Mouse (Mus musculus) hindbrain, embryonic 10.5 days (tissue): ENCODE measurements around the gene Metap1. TPM values are rescaled to one million over a fixed set of nuclear protein-coding genes. Genes with fewer than 3 reads are reported as not detected.

Experiments used
- DNase-seq: peaks from one replicate; pipeline ENCODE4 v3.0.0-alpha.2; 2017; ENCODE audit warnings: low spot score
- H3K27ac ChIP-seq: fragments of 300-500 bp; sonication (generic); 2 replicates; pipeline ENCODE4 v1.5.1; 2016; ENCODE audit warnings: mild to moderate bottlenecking, moderate library complexity
- H3K27me3 ChIP-seq: fragments of 300-500 bp; sonication (generic); 2 replicates; pipeline ENCODE4 v1.6.1; 2016; ENCODE audit warnings: mild to moderate bottlenecking; ENCODE audit not compliant: poor library complexity, insufficient read depth, severe bottlenecking
- H3K36me3 ChIP-seq: fragments of 300-500 bp; sonication (generic); 2 replicates; pipeline ENCODE4 v1.6.1; 2016; ENCODE audit warnings: mild to moderate bottlenecking, moderate library complexity
- H3K4me1 ChIP-seq: fragments of 300-500 bp; sonication (generic); replicated peaks from 2 replicates; pipeline ENCODE4 v1.6.1; 2016; ENCODE audit warnings: mild to moderate bottlenecking
- H3K4me3 ChIP-seq: fragments of 300-500 bp; sonication (generic); 2 replicates; pipeline ENCODE4 v1.5.1; 2016; ENCODE audit warnings: mild to moderate bottlenecking, moderate library complexity
- H3K9me3 ChIP-seq: fragments of 300-500 bp; sonication (generic); 2 replicates; pipeline ENCODE4 v1.6.1; 2016; ENCODE audit warnings: mild to moderate bottlenecking, moderate library complexity
- WGBS: fragments of 180-500 bp; shearing (Covaris S2); methylation state at CpG from one replicate; pipeline ENCODE4 v1.1.7; 2016; 5-methylcytosine and 5-hydroxymethylcytosine counted together
- polyA plus RNA-seq: library from polyadenylated mRNA; unstranded; fragments of >200 nt; fragmentation: Nextera tagmentation; extraction: Ambion mirVana; gene quantifications from 2 replicates; pipeline ENCODE4 v1.2.1, GENCODE M21; 2016

Metap1 gene
- polyA plus RNA-seq, 1 experiment from 2014 or later = 51.3 TPM

DNA sequence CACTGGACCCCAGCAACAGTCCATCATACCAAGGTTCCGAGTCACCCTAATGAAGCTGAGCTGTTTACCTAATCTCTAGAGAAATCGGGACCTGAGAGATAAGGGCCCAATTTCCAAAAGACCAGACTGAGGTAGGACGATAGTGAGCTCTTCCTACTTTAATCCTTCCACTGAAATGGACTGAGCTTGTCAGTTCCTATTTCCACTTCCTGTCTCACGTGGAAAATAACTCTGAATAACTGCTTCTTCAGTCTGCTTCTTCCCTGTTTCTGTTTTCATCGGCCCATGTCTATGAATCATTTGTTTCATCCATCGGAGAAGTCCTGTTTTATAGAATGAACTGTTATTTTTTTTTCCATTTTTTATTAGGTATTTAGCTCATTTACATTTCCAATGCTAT lies 29.9 kb upstream of the Metap1 start:
- Histone ChIP-seq H3K27ac (no peak overlapping the region), H3K27me3 (no peaks in the 10 kb centered on the region), H3K4me3 (no peak overlapping the region), H3K9me3 (no peaks in the 10 kb centered on the region), H3K36me3 (no peaks in the 10 kb centered on the region), H3K4me1 (peaks cover 22% of the 10 kb centered on the region)
- no peak for DNase-seq
- 91% methylated on average over 6 of the region's 6 CpGs for WGBS

- Histone ChIP-seq H3K9me3 (no peaks in the 10 kb centered on the region), H3K27me3 (no peaks in the 10 kb centered on the region), H3K4me1 (peaks cover 34% of the 10 kb centered on the region), H3K4me3 (no peak overlapping the region), H3K36me3 (no peaks in the 10 kb centered on the region), H3K27ac (no peak overlapping the region)
- WGBS = 62% methylated on average over 3 of the region's 3 CpGs
- no peak for DNase-seq
Observed at GRCm38 (mm10) chr3:138517881-138518280, 28.6 kb upstream of the Metap1 start.

DNA sequence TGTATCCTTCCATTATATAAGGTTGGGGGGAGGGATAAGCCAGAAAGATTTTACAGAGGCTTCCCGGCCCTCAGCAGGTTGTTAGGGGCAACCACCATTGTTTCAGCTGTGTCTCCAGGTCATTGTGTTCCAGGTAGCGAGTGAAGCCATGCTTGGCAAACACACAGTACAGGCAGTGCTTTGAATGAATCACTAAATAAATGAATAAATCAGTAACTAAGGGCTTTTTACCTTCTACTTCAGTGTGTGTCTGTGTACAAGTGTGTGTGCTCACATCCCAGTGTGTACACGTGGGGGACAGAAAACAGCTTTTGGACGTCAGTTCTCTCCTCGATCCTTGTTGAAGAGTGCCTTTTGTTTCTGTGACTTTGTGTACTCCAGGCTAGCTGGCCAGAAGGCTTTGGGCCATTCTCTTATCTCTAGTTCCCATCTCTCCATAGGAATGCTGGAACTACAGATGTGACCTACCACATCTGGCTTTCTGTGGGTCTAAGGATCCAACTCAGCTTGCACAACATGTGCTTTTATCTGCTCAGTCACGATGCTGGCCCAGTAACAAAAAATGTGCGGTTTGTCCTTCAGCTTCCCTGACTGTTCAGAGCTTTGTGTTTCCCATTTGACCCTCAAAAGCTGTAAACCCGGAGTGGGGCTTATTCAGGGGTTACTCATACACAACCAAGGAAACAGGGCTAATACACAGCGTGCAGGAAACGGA lies 26.5 kb upstream of the Metap1 start:
- peaks cover 38% of the 10 kb centered on the region for H3K4me1 ChIP-seq
- WGBS = 34% methylated on average over 10 of the region's 10 CpGs
- no peaks in the 10 kb centered on the region for H3K36me3 ChIP-seq
- H3K27ac ChIP-seq = peak overlapping the region; percentile 78
- no peak overlapping the region; the same call in 1 of the 2 replicates for H3K4me3 ChIP-seq
- DNase-seq = peak; percentile 58
- no peaks in the 10 kb centered on the region for H3K27me3 ChIP-seq
- H3K9me3 ChIP-seq = no peaks in the 10 kb centered on the region

DNA sequence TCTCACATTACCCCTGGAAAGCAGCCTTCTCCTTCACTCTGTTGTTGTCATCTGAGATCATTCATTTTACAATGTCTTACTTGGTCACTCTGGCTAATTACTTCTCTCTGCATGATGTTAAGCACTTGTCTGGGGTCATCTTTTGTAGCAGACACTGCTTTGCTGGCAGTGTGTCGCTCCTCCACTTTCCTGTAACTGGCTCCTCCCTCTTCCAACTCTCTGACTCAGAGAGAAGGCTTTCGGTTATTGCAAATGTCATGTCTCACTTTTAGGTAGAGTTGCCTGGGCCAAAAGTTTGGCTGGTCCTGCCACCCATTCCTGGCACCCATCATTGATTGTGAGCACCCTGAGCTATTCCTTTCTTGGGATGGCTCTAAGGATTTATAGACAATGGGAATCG lies 25.4 kb upstream of the Metap1 start:
- Histone ChIP-seq H3K36me3 (no peaks in the 10 kb centered on the region), H3K27ac (peak overlapping the region; percentile 78), H3K4me1 (peaks cover 38% of the 10 kb centered on the region), H3K4me3 (no peak overlapping the region), H3K27me3 (no peaks in the 10 kb centered on the region), H3K9me3 (no peaks in the 10 kb centered on the region)
- DNase-seq = no peak
- 47% methylated on average over 3 of the region's 3 CpGs for WGBS

GRCm38 (mm10) chr3:138513243-138513642 lies 23.9 kb upstream of the Metap1 start:
- H3K4me1 ChIP-seq = peaks cover 38% of the 10 kb centered on the region
- H3K27ac ChIP-seq = 0 out of 2 replicates have a peak overlapping the region, but pooled peaks have one; percentile 8
- no peak for DNase-seq
- 63% methylated on average over 12 of the region's 12 CpGs for WGBS
- H3K27me3 ChIP-seq = no peaks in the 10 kb centered on the region
- H3K36me3 ChIP-seq = no peaks in the 10 kb centered on the region
- peak overlapping the region; percentile 23; the same call in 1 of the 2 replicates for H3K4me3 ChIP-seq
- H3K9me3 ChIP-seq = no peaks in the 10 kb centered on the region

DNA sequence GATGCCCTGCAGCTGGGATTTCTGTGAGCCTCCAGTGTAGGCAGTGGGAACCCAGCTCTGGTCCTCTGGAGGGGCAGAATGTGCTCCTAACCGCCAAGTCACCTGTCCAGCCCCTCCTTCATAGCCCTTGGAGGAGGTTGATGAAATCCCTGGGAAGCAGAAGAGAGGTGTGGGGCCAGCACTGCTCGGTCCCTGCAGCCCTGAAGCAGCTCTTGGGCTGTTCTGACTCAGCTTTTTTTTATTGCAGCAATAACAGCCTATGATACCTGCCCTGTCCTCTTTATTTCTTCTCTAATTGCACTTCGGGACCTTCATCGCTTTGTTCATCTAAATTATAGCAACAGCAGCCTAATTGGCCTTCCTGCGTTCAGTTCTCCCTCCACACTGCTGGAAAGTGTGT lies 21.2 kb upstream of the Metap1 start:
- Histone ChIP-seq H3K4me3 (no peak overlapping the region), H3K9me3 (no peaks in the 10 kb centered on the region), H3K4me1 (peaks cover 36% of the 10 kb centered on the region), H3K27ac (no peak overlapping the region), H3K36me3 (no peaks in the 10 kb centered on the region), H3K27me3 (no peaks in the 10 kb centered on the region)
- no peak for DNase-seq
- WGBS = 81% methylated on average over 5 of the region's 5 CpGs

GRCm38 (mm10) chr3:138509581-138509980 lies 20.3 kb upstream of the Metap1 start:
- Histone ChIP-seq H3K27ac (no peak overlapping the region), H3K4me3 (no peak overlapping the region), H3K36me3 (no peaks in the 10 kb centered on the region), H3K9me3 (no peaks in the 10 kb centered on the region), H3K4me1 (peaks cover 33% of the 10 kb centered on the region), H3K27me3 (no peaks in the 10 kb centered on the region)
- no peak for DNase-seq
- WGBS = 98% methylated on average over 2 of the region's 2 CpGs

DNA sequence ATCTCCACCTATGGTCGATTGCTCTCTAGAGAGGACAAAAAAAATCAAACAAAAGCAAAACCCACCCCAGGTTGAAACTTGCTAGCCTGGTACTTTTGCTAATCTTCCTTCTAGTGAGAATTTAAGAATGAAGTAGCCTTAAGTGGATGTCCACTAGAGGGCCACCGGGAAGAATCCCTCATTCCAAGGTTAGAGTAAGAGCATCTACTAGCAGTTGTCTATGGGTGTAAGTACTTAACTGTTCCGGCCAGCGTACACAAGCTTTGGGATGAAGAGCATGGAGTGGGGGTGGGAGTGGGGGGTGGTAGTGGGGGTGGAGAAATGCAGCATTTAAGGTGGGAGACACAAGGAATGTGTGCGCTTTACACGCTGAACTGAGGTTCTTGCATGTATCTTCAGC lies 17.4 kb upstream of the Metap1 start:
- DNase-seq = peak; percentile 50
- Histone ChIP-seq H3K4me1 (peaks cover 20% of the 10 kb centered on the region), H3K27me3 (no peaks in the 10 kb centered on the region), H3K9me3 (no peaks in the 10 kb centered on the region), H3K27ac (no peak overlapping the region), H3K4me3 (no peak overlapping the region), H3K36me3 (no peaks in the 10 kb centered on the region)
- 55% methylated on average over 6 of the region's 6 CpGs for WGBS

- H3K27me3 ChIP-seq = no peaks in the 10 kb centered on the region
- no peak overlapping the region for H3K4me3 ChIP-seq
- H3K36me3 ChIP-seq = no peaks in the 10 kb centered on the region
- H3K27ac ChIP-seq = no peak overlapping the region
- DNase-seq = no peak
- WGBS = 91% methylated on average over 11 of the region's 11 CpGs
- no peaks in the 10 kb centered on the region for H3K9me3 ChIP-seq
- H3K4me1 ChIP-seq = peaks cover 48% of the 10 kb centered on the region
Observed at GRCm38 (mm10) chr3:138503754-138504153, 14.4 kb upstream of the Metap1 start.

GRCm38 (mm10) chr3:138499854-138500740 lies 10.8 kb upstream of the Metap1 start:
- H3K9me3 ChIP-seq = no peaks in the 10 kb centered on the region
- peaks cover 45% of the 10 kb centered on the region for H3K4me1 ChIP-seq
- H3K36me3 ChIP-seq = no peaks in the 10 kb centered on the region
- 27% methylated on average over 15 of the region's 15 CpGs for WGBS
- peak; percentile 80 for DNase-seq
- H3K27ac ChIP-seq = peak overlapping the region; percentile 82
- 0 out of 2 replicates have a peak overlapping the region, but pooled peaks have one; percentile 4 for H3K4me3 ChIP-seq
- no peaks in the 10 kb centered on the region for H3K27me3 ChIP-seq

GRCm38 (mm10) chr3:138498731-138499130 lies 9.4 kb upstream of the Metap1 start:
- peak overlapping the region; percentile 82; the same call in 1 of the 2 replicates for H3K27ac ChIP-seq
- 68% methylated on average over 4 of the region's 4 CpGs for WGBS

GRCm38 (mm10) chr3:138495166-138496145 lies 6.1 kb upstream of the Metap1 start:
- Histone ChIP-seq H3K4me3 (no peak overlapping the region), H3K4me1 (peaks cover 25% of the 10 kb centered on the region), H3K27ac (no peak overlapping the region), H3K27me3 (no peaks in the 10 kb centered on the region), H3K36me3 (no peaks in the 10 kb centered on the region), H3K9me3 (no peaks in the 10 kb centered on the region)
- 87% methylated on average over 11 of the region's 11 CpGs for WGBS
- DNase-seq = no peak

More at GRCm38 (mm10) chr3:138498731-138499130, 9.4 kb upstream of the Metap1 start:
- H3K27me3 ChIP-seq = no peaks in the 10 kb centered on the region
- DNase-seq = no peak
- no peaks in the 10 kb centered on the region for H3K9me3 ChIP-seq
- no peaks in the 10 kb centered on the region for H3K36me3 ChIP-seq
- H3K4me3 ChIP-seq = no peak overlapping the region
- peaks cover 43% of the 10 kb centered on the region for H3K4me1 ChIP-seq
